Mouse (Mus musculus) spleen, postnatal 14 days (tissue): ENCODE results near the gene Stxbp4.

ENCODE experiments used
- DNase-seq, 2 experiments: peaks; one replicate each; pipeline ENCODE4 v3.0.0; 2021 to 2022; ENCODE audit warnings: low spot score in 2 of 2

Stxbp4 gene

DNA sequence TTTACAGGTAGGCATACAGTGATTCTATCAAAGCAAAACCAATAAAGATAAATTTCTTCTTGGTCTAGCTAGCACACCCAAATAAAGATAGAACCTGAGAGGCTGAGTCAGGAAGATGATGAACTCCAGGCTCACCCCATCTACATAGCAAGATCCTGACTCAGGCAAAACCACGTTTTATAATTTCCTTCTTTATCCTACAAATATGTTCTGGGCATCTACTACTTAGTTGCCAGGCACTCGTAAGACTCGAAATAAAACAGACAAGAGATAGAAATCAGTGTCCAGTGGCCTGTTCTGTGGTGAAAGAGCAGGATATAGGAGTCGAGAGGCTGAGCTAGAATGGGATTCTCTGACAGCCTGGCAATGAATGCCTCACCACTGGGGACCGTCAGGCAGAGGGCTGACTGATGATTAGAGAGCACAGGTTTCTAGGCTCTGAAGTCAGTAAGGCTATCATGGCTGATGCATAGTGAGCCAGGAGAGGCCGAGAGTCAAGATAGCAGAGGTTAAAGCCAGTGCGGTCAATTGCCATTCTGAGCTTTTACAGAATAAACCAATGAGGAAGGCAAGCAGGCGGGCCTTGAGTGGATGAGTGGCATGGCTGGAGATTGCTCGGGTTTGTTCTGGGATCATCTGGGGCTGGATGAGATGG is 12.5 kb upstream of the Stxbp4 start:
- DNase-seq = no peak

DNA sequence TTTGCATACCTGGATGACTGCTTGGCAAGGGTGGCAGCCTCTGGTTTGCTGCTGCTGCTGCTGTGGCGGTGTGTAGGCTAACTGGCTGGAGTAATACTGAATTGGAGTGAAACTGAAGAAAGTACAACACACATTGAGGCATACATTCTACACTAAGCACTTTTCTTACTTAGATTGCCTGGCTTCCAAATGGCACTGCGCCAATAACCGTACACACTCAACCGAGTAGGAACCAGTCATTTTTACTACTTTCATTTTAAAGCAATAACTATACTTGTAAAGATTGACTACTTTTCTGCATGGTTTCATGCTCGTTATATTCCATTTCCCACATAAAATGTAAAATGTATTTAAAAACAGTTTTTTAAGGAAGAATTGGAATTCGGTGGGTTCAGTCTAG is 11.9 kb upstream of the Stxbp4 start:
- no peak for DNase-seq

DNA sequence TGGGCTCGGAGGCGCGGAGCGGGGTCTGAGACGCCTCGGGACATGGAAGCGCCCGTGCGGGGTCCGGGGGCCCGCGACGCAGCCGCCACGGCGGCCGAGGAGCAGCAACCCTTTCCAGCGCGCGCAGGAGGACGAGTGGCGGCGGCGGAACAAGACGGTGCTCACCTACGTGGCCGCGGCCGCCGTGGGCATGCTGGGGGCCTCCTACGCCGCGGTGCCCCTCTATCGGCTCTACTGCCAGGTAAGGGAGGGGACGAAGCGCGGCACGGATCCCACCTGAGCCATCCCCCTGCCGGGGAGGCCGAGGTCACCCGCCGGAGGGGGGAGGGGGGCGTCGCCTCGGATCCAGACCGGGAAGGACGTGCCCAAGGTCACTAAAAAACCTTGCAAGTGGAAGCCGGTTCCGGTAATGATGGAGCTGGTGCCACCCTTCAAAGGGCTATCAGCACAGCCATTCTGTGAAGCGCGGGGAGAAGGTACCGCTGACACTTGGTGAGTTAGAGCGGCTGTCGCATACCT is 487 bp upstream of the Stxbp4 start:
- DNase-seq = peak; percentile 21 to 33

DNA sequence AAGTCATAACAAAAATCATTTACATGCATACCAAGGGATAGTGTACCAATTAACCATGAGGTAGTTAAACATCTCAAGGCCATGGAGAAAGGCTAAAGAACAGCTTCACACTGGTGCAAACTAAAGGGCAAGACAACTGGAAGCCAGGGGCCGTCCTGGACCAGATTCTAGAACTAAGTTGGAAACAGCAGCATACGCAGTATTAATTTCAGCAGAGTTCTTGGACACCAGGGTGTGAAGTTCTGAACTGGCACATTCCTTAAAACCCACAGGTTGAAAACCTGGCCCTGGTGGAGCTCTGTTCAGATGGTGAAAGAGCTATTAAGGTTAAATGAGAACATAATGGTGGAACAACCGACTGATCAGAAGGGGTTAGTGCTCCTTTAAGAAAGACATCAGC is 3.2 kb downstream of the Stxbp4 start:
- DNase-seq = no peak

DNA sequence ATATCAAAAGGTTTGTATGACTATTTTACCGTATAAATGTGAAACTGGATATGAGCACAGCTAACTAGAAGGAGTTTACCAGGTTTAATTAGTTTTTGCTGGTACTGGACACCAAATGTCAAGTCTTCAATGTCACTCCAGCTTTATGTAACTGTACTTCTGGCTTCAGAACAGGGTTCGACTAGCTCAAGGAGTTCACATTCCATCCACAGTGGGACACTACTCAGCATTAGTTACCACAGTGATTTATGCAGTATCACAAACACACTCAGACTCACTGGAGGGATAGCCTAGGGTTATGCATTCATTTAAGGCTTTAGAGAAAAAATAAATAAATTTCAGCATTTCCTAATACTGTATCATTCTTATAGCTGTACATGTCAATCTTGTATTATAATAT is 5.4 kb downstream of the Stxbp4 start:
- no peak for DNase-seq

DNA sequence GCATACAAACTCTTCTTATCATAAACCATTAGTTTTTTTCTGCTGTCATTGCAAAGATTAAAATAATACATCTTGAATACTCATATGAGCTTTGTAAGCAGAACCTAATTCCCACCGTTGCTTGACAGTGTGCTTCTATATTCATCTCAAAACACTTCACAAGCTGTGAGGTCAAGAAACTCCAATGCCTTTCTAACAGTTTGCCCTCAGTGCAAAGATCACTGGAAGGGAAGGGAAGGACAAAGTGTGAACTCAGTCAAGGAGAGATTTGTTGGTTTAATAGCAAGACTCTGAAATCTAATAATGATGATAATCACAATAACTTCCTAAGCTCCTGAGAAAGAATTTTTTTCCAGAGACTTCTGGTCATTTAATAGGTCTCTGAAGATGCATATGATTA is 10.1 kb downstream of the Stxbp4 start:
- DNase-seq = no peak

DNA sequence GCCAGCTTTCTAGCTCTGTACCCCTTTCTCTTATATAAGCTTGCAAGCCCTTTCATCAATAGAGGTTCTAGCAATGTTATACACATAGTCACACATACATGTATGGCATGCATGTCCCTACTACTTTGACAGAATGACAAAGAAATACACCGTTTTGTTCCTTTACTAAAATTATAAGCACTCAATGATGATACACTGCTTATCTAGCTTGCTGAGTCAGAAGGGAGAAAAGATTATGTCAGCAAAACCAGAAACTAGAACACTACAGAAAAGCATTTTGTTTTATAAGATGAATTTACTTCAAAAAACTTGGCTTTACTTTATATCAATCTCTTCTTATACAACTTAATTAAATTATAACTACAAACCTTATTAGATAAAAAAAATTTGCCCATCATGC is 12.7 kb downstream of the Stxbp4 start:
- no peak for DNase-seq

DNA sequence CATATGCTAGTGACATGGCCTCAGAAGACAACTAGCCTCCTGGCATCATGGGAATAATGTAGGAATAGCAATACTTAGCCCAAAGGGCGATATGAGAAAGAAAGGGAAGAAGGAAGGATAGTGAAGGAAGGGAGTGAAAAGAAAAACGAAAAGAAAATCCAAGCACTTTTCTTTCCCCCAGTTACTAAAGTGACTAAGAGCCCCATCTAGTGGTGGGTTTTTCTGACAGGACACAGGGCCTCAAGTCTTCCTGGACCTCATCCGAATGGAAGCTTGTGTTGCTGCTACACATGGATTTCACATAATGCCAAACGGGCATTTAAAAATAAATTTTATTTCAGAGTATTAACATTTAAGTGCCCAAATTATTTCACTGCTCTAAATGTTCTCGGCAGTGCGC is 14.4 kb downstream of the Stxbp4 start:
- peak in 1 of 2 experiments; percentile 14 for DNase-seq

DNA sequence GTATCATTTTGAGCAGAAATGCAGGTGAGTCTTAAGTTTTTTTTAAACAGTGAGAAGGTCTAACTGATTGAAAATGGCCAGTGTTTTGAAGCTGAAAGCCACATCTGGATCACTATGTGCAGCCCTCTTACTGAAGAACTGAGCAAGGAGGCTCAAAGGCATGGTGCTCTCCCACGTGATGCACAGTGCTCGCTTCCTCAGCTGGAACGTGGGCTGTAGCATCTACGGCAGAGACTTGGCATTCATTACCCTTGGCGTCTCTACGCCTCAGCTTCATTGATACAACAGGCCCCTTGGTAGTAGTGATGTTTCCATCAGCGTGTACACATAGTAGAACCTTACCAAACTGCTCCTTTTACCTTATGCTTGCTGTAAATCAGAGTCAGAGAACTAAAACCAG is 15.4 kb downstream of the Stxbp4 start:
- no peak for DNase-seq

DNA sequence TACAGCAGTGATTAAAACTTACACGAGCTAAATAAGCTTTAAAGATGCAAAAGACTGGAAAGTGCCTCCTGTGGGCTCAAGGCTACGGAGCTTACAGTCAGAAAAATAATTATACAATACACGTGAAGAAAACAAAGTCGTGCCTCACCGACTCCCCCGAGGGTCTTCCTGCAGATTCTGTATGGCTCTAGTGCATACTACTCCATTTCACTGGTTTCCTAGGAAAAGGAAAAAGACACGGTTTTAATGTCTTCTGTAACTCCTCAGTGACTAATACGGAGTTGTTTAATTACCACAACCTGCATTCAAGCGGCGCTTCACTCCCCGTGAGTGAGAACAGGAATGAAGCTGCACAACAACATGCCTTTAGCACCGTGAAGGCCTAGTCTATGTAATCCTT is 15.8 kb downstream of the Stxbp4 start:
- DNase-seq = no peak

DNA sequence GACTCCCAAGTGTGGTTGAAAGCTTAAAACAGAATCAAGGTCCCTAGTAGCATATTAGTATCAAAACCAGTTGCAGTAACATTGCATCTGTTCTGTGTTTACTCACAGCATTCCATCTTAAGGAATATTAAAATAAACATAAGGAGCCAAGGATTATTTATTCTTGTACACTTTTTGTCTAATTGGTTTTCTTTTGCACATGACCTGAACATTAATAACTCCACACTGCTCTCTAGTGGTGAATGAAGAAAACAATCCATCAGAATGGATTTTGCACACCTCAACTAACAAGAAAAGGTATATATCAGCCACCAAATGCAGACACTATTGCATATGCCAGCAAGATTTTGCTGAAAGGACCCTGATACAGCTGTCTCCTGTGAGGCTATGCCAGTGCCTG is 21.5 kb downstream of the Stxbp4 start:
- no peak for DNase-seq

DNA sequence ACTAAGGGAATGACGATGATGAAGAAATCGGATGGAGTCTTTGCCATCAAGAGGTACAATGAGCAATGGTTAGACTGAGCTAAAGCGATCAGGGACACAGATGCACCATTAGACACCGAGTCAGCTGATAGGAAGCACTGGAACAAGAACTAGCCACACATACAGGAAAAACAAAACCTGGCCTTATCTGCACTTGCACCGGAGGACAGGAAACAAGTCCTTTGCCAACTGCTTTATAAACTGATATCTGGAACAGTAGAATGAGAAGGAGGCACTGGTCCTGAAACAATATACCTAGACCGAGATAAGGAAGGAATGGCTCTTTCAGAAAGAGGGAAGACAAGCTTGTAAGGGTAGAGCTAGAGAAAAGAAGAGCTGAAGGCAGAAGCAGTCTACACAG is 23.1 kb downstream of the Stxbp4 start:
- DNase-seq = no peak

DNA sequence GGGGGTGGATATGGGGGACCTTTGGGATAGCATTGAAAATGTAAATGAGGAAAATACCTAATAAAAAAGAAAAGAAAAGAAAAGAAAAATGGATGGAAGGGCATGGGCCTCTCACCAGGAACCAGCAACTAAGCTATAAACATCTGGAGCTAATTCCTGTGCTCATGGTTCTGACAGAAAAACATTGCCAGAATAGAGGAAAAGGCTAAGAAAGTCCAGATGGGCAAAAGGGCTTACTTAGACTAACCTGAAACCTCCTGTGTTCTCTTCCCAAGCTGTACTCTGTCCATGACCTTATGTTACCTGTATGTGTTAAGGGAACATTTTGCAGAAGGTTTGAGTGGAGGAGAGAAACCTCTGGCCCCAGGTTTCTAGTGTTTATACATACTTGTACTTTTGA is 25.8 kb downstream of the Stxbp4 start:
- no peak for DNase-seq

DNA sequence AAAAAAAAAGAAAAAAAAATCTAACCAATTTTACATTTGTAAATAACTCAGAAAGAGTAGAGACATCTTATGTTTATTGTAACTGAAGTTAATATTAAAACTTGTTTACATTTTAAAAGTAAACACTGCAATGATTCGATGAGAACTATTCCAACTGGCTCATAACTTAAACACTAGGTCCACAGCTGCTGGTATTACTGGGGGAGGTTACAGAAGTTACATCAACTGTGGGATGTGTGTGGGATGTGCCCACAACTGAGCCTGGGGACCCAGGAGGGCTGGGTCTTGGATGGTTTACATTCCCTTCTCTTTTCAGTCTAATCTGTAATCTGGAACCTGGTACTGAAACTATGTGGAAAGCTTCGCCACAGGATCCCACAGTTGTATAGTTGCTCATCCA is 34.8 kb downstream of the Stxbp4 start:
- no peak for DNase-seq

DNA sequence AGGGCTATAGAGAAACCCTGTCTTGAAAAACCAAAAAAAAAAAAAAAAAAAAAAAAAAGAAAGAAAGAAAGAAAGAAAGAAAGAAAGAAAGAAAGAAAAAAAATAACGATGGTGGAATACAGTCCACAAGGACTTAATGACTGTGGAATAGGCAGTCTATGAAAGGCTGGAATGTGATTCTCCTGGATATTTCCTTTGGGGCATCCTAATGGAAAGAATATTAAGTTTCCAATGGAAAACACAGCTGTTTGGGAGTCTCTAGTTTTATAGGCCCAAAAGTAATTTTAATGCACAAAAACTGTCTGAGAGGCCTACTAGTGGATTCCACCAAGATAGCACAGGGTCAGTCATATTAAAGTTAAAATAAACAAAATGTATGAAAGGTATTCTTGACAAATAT is 42.1 kb downstream of the Stxbp4 start:
- DNase-seq = no peak

DNA sequence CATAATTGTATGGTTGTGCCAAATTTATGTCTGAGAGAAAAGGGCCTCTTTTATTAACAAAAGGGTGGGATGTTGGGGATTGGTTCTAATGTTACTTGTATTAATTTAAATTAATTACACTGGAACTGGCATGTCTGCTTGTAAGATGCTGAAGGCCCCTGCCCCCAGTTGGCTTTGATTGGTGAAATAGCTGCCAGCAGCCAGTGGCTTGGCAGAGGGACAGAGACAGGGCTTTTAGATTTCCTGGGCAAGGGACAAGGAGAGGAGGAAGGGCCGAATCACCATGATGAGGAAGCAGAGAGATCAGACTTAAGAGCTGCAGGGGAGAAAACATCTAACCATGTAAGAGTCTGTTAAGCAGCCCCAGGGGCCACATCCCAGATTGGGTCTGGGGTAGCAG is 46.9 kb downstream of the Stxbp4 start:
- DNase-seq = no peak

DNA sequence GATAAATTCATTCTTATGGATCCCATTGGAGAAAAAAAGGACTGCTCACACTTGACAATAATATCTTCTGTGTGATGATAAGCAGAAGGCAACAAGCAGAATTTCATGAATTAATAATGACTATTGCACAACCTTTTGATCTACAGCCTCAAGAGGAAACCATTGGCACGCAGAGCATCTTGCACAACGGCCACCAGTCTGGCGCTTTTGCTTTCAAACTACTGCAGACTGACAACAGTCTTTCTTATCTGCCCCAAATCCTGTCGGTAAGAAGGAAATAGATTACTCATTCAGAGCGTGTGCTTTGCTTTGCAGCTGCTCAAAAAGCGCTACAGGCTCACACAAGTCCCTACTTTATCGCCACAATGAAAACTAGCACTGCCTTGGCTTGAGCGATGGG is 51.7 kb downstream of the Stxbp4 start:
- DNase-seq = no peak

DNA sequence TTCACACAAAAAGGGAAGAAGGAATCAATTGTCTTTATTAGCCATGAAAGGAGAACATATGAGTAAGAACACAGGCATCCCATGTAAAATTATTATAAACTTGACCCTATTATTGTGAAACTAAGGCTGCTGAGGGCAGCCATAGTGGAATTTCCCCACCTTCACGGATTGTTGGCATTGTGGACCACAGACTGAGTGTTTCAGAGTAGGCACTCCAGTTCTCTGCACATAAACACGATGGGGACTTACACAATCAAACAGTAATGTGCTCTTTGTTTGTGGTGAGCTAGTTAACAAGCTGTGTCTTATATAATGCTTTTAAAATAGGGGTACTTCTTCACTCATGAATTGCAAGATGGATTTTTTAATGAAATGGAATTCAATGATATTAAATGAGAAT is 52.1 kb downstream of the Stxbp4 start:
- no peak for DNase-seq

DNA sequence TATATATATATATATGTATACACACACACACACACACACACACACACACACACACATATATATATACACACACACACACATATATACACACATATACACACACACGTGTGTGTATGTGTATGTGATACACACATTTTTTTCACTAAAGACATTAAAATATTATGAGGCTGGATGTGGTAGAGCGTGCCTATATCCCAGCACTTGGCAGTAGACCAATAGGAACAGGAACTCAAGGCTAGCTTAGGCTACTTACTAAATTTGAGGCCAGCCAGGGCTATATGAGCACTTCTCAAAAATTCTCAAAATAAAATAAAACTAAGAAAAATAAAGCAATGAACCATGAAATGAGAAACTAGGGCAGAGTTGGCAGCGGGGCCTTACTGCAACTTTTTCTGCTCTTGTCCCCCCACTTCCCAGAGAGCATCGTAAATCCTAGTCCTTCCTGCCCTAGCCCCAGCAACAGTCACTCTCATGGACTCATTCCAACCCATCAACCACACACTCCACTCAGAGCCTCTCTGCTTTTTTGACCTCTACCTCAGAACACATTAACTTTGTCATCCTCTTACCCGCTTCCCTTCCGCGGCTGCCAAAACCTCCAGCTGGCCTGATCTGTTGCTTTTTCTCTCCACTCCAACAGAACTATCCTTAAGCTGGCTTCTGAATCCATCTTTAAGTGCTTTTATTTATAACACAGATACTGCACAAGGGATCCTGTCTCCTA is 60.7 kb downstream of the Stxbp4 start:
- DNase-seq = no peak

DNA sequence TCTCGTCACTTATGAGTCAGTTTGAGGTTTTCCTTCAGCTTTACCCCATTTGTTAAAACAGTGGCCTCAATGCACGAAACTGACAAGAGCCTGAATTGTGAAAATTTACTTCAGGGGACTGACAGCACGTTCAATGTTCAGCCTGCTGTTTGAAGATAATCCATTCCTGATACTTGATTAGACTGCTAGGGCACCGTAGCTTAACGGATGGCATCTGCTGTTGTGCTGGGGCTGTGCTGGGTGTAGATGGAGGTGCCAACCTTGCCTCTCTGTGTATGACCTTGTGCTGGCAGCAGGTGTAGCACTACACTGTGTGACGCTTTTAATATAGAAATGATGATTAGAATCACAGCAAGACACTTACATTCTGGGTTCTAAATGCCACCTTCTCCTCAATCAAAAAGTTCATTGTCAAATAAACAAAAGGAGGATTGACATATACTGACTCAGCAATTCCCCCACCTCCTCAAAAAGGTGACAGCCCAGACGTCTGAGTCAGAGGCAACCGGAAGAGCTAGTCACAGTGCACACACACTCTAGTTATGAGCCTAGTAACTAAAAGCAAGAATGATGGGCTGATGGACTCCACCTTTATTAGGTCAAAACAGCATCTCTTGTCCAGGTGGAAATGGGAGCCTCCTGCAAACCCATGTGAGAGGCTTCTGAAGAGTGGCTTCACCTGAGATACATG is 61.5 kb downstream of the Stxbp4 start:
- no peak for DNase-seq

DNA sequence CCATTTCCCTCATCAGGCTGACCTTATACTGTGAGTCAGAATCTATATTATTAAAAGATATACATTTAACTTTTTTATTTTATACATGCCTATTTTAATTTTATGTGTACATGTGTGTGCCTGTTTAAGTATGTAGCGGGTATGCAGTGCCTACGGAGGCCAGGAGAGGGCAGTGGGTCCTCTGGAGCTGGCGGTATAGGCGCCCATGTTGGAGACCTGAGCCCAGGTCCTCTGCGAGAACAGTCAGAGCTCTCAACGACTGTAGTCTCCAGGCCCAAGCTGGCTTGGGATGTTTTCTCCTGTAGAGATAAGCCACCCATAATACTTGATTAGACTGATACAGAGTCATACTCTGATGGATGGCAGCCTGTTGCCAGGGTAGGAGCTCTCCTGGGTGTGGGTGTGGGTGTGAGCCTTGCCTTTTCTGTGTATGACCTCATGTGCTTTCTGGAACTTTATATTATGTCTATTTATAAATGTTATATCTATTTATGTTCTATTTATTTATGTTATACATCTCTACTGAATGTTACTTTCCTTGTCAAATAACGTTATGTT is 62.3 kb downstream of the Stxbp4 start:
- DNase-seq = no peak

DNA sequence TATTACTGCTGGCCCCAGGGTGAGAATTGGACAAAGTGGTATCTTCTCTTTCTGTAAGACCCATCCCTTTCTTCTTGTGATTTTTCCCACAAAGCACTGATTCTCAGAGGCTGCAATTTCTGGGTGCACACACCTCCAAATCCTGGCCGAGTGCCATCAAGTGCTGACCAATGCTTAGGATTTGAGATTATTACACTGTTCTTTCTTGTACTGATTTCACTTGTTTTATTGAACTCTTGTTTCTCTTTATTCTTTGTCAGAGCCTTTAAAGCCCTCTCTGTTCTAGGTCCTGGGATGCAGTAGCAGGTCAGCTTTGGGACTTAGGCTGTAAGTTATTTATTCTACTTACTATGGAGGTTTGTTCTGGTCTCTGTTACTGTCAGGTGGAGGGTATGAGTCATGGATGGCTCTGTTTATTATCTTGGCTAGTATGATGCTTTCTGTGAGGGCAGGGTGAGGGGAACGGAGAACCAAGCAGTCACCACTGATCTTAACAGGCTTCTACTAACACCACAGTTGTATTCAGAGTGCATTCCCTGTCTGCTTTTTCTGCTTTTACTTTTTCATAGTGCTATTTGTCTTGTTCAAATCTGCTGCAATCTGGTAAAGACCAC is 67.1 kb downstream of the Stxbp4 start:
- DNase-seq = no peak
